Mouse (Mus musculus) heart, embryonic 16.5 days (tissue): ENCODE results near the gene Trim56. TPM values are rescaled to one million over a fixed set of nuclear protein-coding genes. Genes with fewer than 3 reads are reported as not detected.

Experiments
- ATAC-seq: fragments of 200-750 bp; cut with Nextera tagmentation; replicated peaks from 2 replicates; pipeline ENCODE4 v1.8.0; 2017; ENCODE audit warnings: moderate number of reproducible peaks; ENCODE audit not compliant: insufficient read depth, low FRiP score; ENCODE audit errors: extremely low read depth
- H3K27ac ChIP-seq: fragments of 300-500 bp; sonication (generic); 2 replicates; pipeline ENCODE4 v1.5.1; 2014; ENCODE audit warnings: mild to moderate bottlenecking, low read length, control low read depth, moderate library complexity
- H3K27me3 ChIP-seq: fragments of 300-500 bp; sonication (generic); 2 replicates; pipeline ENCODE4 v1.6.1; 2014; ENCODE audit warnings: low read length, mixed read lengths; ENCODE audit not compliant: control insufficient read depth, insufficient read depth
- H3K36me3 ChIP-seq: fragments of 300-500 bp; sonication (generic); 2 replicates; pipeline ENCODE4 v1.6.1; 2014; ENCODE audit not compliant: control insufficient read depth, insufficient read depth
- H3K4me1 ChIP-seq: fragments of 300-500 bp; sonication (generic); 2 replicates; pipeline ENCODE4 v1.6.1; 2014; ENCODE audit warnings: low read length, mixed read lengths; ENCODE audit not compliant: control insufficient read depth, insufficient read depth
- H3K4me2 ChIP-seq: fragments of 300-500 bp; sonication (generic); 2 replicates; pipeline ENCODE4 v1.6.1; 2014; ENCODE audit warnings: low read depth, mild to moderate bottlenecking, control low read depth, low read length
- H3K4me3 ChIP-seq: fragments of 300-500 bp; sonication (generic); 2 replicates; pipeline ENCODE4 v1.5.1; 2014; ENCODE audit warnings: mild to moderate bottlenecking, control low read depth, low read length
- H3K9ac ChIP-seq: fragments of 300-500 bp; sonication (generic); 2 replicates; pipeline ENCODE4 v1.6.1; 2014; ENCODE audit warnings: low read length, control low read depth
- H3K9me3 ChIP-seq: fragments of 300-500 bp; sonication (generic); replicated peaks from 2 replicates; pipeline ENCODE4 v1.6.1; 2016; ENCODE audit warnings: low read length; ENCODE audit not compliant: control insufficient read depth
- WGBS: fragments of 180-500 bp; shearing (Covaris S2); extraction: QIAGEN DNeasy Blood & Tissue Kit; methylation state at CpG from one replicate; pipeline ENCODE4 v1.1.7; 2014; 5-methylcytosine and 5-hydroxymethylcytosine counted together
- polyA plus RNA-seq: library from polyadenylated mRNA; unstranded; fragments of >200 nt; fragmentation: Nextera tagmentation; extraction: Ambion mirVana; gene quantifications from 2 replicates; pipeline ENCODE4 v1.2.1, GENCODE M21; 2015

Gene Trim56
- polyA plus RNA-seq, 1 experiment from 2014 or later, result 7.2 TPM

DNA sequence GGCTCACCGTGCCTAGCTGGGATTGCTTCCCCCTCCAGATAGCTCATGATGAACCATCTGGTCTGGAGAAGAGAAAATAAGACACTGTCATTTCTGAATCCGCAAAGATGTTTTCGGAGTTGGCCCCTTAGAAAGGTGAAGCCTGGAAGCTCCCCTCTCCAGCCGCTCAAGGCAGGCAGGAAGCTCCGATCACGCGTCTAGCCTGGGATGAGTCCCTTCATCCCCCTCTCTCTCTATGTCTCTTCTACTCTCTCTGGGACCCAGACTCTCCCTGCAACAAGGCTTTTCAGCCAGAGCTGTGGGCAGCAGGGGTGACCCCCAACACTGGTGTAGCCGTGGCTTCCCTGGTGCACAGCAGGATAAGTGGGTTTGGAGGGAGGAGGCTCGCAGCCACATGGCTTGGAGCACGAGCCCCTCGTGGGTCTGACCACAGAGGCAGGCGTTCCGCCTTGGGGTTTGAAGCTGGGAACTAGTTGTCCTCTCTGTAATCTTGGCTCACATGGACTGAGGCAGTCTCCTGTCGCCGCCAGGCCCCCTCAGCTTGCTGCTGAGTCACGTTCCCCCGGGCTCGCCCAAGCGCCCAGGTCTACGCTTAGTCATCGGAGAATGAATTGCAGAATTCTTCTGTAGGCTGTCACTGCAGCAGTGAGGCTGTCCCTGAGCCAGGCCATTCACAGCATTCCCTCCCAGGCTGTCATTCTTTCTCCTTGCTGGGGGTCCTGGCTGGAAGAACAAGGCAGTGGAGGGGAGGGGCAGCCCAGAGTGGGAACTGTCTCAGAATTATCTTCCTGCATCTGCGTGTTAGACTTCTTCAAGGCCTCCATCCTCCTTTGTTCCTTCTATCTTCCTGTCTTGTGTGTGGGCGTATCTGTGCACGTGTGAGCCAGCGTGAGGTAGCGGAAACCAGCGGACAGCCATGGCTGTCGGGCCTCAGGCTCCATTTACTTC is 13.2 kb downstream of the Trim56 start:
- Histone ChIP-seq H3K27me3 (no peaks in the 10 kb centered on the region), H3K4me2 (peak overlapping the region; percentile 5; the same call in 1 of the 2 replicates), H3K9me3 (no peaks in the 10 kb centered on the region), H3K27ac (no peak overlapping the region), H3K9ac (no peak overlapping the region), H3K4me1 (peaks cover 12% of the 10 kb centered on the region), H3K4me3 (no peak overlapping the region), H3K36me3 (no peaks in the 10 kb centered on the region)
- WGBS, result 51% methylated on average over 28 of the region's 28 CpGs
- ATAC-seq, result peak; percentile 59

DNA sequence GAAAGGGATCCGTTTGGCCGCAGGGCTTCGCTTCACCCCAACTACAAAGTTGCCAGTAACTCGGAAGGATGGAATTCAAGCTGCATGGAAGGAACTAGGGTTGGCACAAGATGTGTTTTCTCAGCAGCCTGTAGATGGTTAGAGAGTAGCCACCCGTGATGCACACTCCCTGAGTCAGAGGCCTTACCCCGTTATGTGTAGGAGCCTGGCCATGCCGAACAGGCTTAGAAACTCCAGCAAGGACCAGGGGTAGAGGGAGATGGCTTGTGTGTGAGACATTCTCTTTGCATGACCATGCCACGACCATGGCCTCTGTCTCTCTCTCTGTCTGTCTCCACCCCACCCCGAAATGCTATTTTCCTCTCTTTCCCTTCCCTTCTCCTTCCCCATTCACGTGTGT is 13.9 kb downstream of the Trim56 start:
- 73% methylated on average over 10 of the region's 10 CpGs for WGBS
- Histone ChIP-seq H3K27me3 (no peaks in the 10 kb centered on the region), H3K9me3 (no peaks in the 10 kb centered on the region), H3K9ac (no peak overlapping the region), H3K36me3 (no peaks in the 10 kb centered on the region), H3K27ac (no peak overlapping the region), H3K4me3 (no peak overlapping the region), H3K4me2 (no peak overlapping the region), H3K4me1 (peaks cover 12% of the 10 kb centered on the region)
- ATAC-seq, result no peak

DNA sequence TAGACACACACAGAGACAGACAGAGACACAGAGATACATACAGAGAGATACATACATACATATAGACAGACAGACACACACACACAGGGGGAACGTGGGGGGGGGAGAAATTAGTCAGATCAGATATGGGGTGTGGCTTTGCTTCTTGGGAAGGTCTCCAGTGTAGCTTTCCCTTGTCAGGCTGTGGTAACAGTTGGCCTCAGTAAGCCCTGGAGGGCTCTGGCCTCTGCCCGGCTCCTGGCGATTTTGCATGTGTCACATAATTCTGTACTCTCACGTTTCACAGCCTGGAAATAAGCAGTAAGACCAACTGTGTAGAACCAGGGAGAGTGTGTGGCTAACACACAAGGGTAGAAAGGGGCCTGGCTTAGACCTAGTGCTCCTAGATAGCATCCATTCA is 15.3 kb downstream of the Trim56 start:
- 46% methylated on average over 4 of the region's 4 CpGs for WGBS

DNA sequence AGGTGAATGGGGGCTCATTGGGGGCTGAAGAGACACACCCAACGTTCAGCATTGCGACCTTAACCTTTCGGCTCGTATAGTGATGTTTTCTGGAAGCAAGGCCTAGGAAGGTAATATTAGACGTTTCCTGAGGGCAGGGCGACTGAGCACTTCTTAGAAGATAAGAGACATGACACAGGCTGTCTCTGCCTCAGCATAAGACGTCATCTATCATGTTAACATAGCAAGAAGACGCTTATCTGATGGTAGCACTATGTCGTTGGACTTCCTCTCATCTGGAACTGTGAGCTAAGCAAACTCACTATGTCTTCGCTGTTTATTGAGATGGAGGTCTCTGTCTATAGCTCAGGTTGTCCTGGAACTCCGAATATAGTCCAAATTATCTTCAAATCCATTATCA is 17.6 kb downstream of the Trim56 start:
- ATAC-seq, result no peak
- Histone ChIP-seq H3K9me3 (no peaks in the 10 kb centered on the region; the same call in 1 of the 2 replicates), H3K4me1 (peaks cover 10% of the 10 kb centered on the region; the same call in 1 of the 2 replicates), H3K36me3 (no peaks in the 10 kb centered on the region), H3K27me3 (no peaks in the 10 kb centered on the region), H3K4me3 (no peak overlapping the region), H3K4me2 (no peak overlapping the region), H3K27ac (no peak overlapping the region), H3K9ac (no peak overlapping the region)
- WGBS, result 57% methylated on average over 11 of the region's 11 CpGs

More for the DNA sequence above, 15.3 kb downstream of the Trim56 start:
- Histone ChIP-seq H3K36me3 (no peaks in the 10 kb centered on the region), H3K9me3 (no peaks in the 10 kb centered on the region; the same call in 1 of the 2 replicates), H3K27me3 (no peaks in the 10 kb centered on the region), H3K4me2 (no peak overlapping the region), H3K4me1 (peaks cover 11% of the 10 kb centered on the region; the same call in 1 of the 2 replicates), H3K9ac (no peak overlapping the region), H3K4me3 (no peak overlapping the region), H3K27ac (no peak overlapping the region)
- ATAC-seq, result no peak

DNA sequence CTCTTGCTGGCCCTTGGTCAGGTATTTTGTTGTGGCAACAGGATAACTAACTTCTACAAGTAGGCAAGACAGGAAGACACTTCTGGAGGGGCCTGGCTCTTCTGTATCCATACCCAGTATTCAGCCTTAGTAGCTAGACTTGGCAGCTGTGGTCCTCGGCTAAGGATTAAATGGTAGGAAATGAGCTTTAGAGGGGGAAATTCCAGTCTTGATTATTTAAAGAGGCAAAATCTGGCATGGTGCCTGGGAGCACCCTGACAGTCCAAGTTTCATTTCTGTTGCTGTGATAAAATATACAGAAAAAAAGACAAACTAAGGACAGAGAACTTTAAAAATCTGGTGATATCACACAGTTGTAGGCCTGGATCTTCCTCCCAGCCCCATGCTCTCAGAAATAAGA is 20.0 kb downstream of the Trim56 start:
- H3K4me3 ChIP-seq, result no peak overlapping the region
- 21% methylated on average over 1 of the region's 1 CpGs for WGBS
- ATAC-seq, result 0 out of 2 replicates have a peak, but pooled peaks have one; percentile 31
- no peaks in the 10 kb centered on the region for H3K36me3 ChIP-seq
- no peaks in the 10 kb centered on the region for H3K27me3 ChIP-seq
- peaks cover 2% of the 10 kb centered on the region; the same call in 1 of the 2 replicates for H3K4me1 ChIP-seq
- H3K9me3 ChIP-seq, result no peaks in the 10 kb centered on the region; the same call in 1 of the 2 replicates
- no peak overlapping the region for H3K9ac ChIP-seq
- H3K4me2 ChIP-seq, result no peak overlapping the region
- peak overlapping the region; percentile 43; the same call in 1 of the 2 replicates for H3K27ac ChIP-seq

DNA sequence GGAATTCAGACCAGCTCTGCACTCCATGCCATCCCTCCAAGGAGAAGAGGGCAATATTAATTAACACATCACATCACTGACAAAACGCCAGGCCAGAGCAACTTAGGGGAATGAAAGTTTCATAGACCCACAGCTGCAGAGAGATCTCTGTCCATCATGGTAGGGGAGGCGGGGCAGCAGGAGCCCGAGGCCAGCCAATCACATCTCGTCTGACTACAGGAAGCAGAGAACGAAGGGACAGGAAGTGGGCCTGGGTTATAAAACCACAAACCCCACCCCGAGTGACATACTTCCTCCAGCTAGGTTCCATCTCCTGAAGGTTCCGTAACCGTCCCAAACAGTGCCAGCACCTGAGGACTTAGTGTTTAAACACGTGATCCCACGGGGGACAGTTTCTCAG is 20.9 kb downstream of the Trim56 start:
- 82% methylated on average over 10 of the region's 10 CpGs for WGBS
- H3K4me2 ChIP-seq, result no peak overlapping the region
- H3K27me3 ChIP-seq, result no peaks in the 10 kb centered on the region
- H3K27ac ChIP-seq, result no peak overlapping the region
- H3K4me3 ChIP-seq, result no peak overlapping the region
- H3K9me3 ChIP-seq, result no peaks in the 10 kb centered on the region; the same call in 1 of the 2 replicates
- ATAC-seq, result no peak
- H3K4me1 ChIP-seq, result peaks cover 2% of the 10 kb centered on the region; the same call in 1 of the 2 replicates
- H3K9ac ChIP-seq, result no peak overlapping the region
- H3K36me3 ChIP-seq, result no peaks in the 10 kb centered on the region

DNA sequence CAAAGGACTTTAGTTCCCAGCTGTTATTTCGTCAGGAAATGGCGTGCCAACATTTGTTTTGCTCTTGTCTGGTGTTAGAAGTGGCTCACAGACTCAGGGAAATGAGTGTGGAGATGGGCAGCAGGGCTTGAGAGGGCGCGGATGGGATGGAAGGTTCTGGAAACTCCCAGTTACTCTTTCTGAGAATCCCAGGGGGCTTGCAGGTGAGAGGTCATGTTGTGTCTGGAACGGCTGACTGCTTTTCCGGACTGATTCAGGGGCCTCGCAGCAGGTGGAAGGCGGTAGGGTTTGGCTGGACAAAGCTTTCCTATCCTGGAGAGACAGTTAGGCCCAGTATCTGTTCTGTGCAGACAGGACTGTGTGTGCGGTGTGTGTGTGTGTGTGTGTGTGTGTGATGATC is 22.3 kb downstream of the Trim56 start:
- H3K9me3 ChIP-seq, result no peaks in the 10 kb centered on the region; the same call in 1 of the 2 replicates
- no peak for ATAC-seq
- H3K4me3 ChIP-seq, result no peak overlapping the region
- no peak overlapping the region for H3K9ac ChIP-seq
- H3K27ac ChIP-seq, result no peak overlapping the region
- peaks cover 2% of the 10 kb centered on the region; the same call in 1 of the 2 replicates for H3K4me1 ChIP-seq
- H3K36me3 ChIP-seq, result no peaks in the 10 kb centered on the region
- H3K27me3 ChIP-seq, result no peaks in the 10 kb centered on the region
- no peak overlapping the region for H3K4me2 ChIP-seq
- WGBS, result 63% methylated on average over 9 of the region's 9 CpGs

DNA sequence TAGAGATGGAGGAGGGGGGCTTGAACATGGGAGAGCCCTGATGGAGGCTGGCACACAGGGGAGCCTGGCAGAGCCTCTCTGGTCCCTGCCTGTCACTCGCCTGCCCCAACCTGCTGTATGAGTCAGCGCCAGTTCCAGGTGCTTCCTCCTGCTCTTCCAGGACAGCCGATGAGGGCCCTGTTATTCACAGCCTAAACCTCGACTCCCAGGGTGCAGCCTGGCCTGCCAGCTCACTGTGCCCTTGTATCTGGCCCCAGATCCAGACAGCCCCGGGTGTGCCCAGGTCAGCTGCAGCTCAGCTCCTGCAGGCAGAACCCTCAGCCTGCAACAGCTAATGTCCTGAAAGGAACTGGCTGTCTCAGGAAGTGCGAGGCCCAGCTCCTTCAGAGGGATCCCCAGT is 24.4 kb downstream of the Trim56 start:
- Histone ChIP-seq H3K27ac (no peak overlapping the region), H3K4me1 (peaks cover 2% of the 10 kb centered on the region; the same call in 1 of the 2 replicates), H3K9ac (0 out of 2 replicates have a peak overlapping the region, but pooled peaks have one; percentile 22), H3K4me3 (no peak overlapping the region), H3K4me2 (no peak overlapping the region), H3K27me3 (no peaks in the 10 kb centered on the region), H3K36me3 (no peaks in the 10 kb centered on the region), H3K9me3 (no peaks in the 10 kb centered on the region; the same call in 1 of the 2 replicates)
- no peak for ATAC-seq
- 53% methylated on average over 6 of the region's 6 CpGs for WGBS

DNA sequence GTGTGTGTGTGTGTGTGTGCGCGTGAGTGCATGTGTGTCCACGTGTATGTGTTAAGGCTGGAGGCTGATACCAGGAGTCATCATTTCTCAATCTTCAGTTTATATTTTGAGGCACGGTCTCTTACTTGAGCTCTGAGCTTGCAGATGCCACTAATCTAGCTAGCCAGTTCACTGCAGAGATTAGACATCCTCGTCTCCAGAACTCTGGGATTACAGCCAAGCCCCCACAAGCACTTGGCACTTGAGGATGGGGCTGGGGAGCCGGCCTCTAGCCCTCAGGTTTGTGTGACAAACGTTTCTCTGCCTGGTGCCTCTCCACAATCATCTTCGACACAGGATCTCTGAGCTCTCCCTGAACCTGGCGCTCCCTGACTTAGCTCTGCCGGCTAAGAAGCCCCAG is 25.1 kb downstream of the Trim56 start:
- no peak overlapping the region for H3K4me2 ChIP-seq
- no peak overlapping the region for H3K9ac ChIP-seq
- no peak overlapping the region for H3K27ac ChIP-seq
- H3K27me3 ChIP-seq, result no peaks in the 10 kb centered on the region
- no peaks in the 10 kb centered on the region for H3K9me3 ChIP-seq
- H3K4me1 ChIP-seq, result peaks cover 1% of the 10 kb centered on the region; the same call in 1 of the 2 replicates
- ATAC-seq, result no peak
- H3K4me3 ChIP-seq, result no peak overlapping the region
- H3K36me3 ChIP-seq, result no peaks in the 10 kb centered on the region
- 58% methylated on average over 10 of the region's 10 CpGs for WGBS
